Mouse (Mus musculus) liver, embryonic 15.5 days (tissue): Measurements from ENCODE around the gene Ddx4. TPM values are rescaled to one million over a fixed set of nuclear protein-coding genes. Genes with fewer than 3 reads are reported as not detected.
A peak's percentile ranks its signal among the peaks of the same experiment; 100 is the strongest.

Experiments
- ATAC-seq: fragments of 200-750 bp; cut with Nextera tagmentation; 2 replicates; pipeline ENCODE4 v1.8.0; 2017; ENCODE audit warnings: moderate number of reproducible peaks, mild to moderate bottlenecking, moderate library complexity; ENCODE audit not compliant: insufficient read depth
- H3K27ac ChIP-seq: fragments of 300-500 bp; sonication (generic); replicated peaks from 2 replicates; pipeline ENCODE4 v1.5.1; 2015; ENCODE audit warnings: mild to moderate bottlenecking, inconsistent platforms
- H3K27me3 ChIP-seq: fragments of 300-500 bp; sonication (generic); 2 replicates; pipeline ENCODE4 v1.6.1; 2015; ENCODE audit warnings: mild to moderate bottlenecking, inconsistent platforms
- H3K36me3 ChIP-seq: fragments of 300-500 bp; sonication (generic); replicated peaks from 2 replicates; pipeline ENCODE4 v1.6.1; 2015; ENCODE audit warnings: moderate library complexity, mild to moderate bottlenecking, inconsistent platforms
- H3K4me1 ChIP-seq: fragments of 300-500 bp; sonication (generic); replicated peaks from 2 replicates; pipeline ENCODE4 v1.6.1; 2015; ENCODE audit warnings: inconsistent platforms
- H3K4me2 ChIP-seq: fragments of 300-500 bp; sonication (generic); 2 replicates; pipeline ENCODE4 v1.6.1; 2015; ENCODE audit warnings: moderate library complexity, mild to moderate bottlenecking, inconsistent platforms
- H3K4me3 ChIP-seq: fragments of 300-500 bp; sonication (generic); replicated peaks from 2 replicates; pipeline ENCODE4 v1.5.1; 2015; ENCODE audit warnings: mild to moderate bottlenecking, inconsistent platforms
- H3K9ac ChIP-seq: fragments of 300-500 bp; sonication (generic); 2 replicates; pipeline ENCODE4 v1.6.1; 2015; ENCODE audit warnings: moderate library complexity, mild to moderate bottlenecking, inconsistent platforms
- H3K9me3 ChIP-seq: fragments of 300-500 bp; sonication (generic); replicated peaks from 2 replicates; pipeline ENCODE4 v1.6.1; 2016; ENCODE audit warnings: inconsistent platforms
- WGBS: fragments of 180-500 bp; shearing (Covaris S2); methylation state at CpG from one replicate; pipeline ENCODE4 v1.1.7; 2015; ENCODE audit warnings: mixed read lengths; ENCODE audit not compliant: insufficient replicate concordance; 5-methylcytosine and 5-hydroxymethylcytosine counted together
- polyA plus RNA-seq: library from polyadenylated mRNA; unstranded; fragments of >200 nt; fragmentation: Nextera tagmentation; extraction: Ambion mirVana; gene quantifications from 2 replicates; pipeline ENCODE4 v1.2.1, GENCODE M21; 2015

The Ddx4 gene
- polyA plus RNA-seq, 1 experiment from 2014 or later, result 0.33 TPM

DNA sequence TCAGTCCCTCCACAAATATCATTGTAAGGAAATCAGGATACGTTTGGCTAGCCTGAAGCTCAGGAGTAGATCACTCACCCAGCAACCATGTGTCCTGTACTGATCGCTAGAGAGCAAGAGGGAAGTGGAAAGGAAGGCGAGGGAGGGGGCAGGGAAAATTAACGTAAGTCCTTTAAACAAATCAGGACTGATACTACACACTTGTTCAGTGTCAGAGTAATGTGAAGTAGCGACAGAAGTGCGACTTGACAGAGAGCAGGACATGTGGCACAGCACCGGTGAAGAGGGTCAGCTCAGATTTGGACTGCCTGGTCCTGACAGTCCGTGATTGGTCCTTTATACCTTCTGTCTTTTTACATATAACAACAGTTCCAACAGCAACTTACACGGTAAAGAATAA lies 14.9 kb upstream of the Ddx4 start:
- peaks cover 12% of the 10 kb centered on the region for H3K4me1 ChIP-seq
- 68% methylated on average over 9 of the region's 9 CpGs for WGBS
- H3K27ac ChIP-seq, result no peak overlapping the region
- H3K27me3 ChIP-seq, result no peaks in the 10 kb centered on the region
- H3K9ac ChIP-seq, result no peak overlapping the region
- H3K4me2 ChIP-seq, result no peak overlapping the region
- no peak for ATAC-seq
- H3K36me3 ChIP-seq, result peaks cover 27% of the 10 kb centered on the region
- no peak overlapping the region for H3K4me3 ChIP-seq
- H3K9me3 ChIP-seq, result no peaks in the 10 kb centered on the region

DNA sequence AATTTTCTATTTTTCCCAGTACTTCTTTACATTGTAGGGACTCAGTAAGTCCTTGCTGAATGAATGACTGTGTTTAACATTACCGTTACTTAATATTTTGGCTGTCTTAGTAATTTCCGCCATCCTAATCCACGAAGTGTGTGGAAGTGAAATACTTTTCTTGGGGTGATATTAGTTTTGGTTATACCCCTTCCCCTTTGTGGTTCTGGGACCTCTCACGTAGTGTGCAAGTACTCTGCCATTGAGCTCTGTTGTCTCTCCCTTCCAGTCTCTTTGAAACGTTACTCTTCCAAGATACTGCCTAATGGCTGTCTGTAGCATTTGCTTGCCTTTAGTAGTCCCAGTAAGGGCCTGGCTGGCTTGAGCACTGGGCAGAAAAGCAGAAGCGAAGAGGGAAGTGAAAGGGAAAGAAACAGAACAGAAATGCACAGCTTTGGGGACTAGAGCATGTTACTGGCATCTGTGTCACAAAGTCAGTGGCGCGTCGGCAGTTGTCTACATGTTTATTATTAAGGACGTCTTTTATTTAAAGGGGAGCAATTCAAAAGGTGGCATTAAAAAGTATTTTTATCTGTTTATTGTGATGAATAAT lies 14.3 kb upstream of the Ddx4 start:
- 72% methylated on average over 10 of the region's 10 CpGs for WGBS
- no peak overlapping the region for H3K9ac ChIP-seq
- H3K4me3 ChIP-seq, result no peak overlapping the region
- H3K27ac ChIP-seq, result no peak overlapping the region
- no peak overlapping the region for H3K4me2 ChIP-seq
- H3K9me3 ChIP-seq, result no peaks in the 10 kb centered on the region
- H3K4me1 ChIP-seq, result peaks cover 8% of the 10 kb centered on the region
- no peaks in the 10 kb centered on the region for H3K27me3 ChIP-seq
- peaks cover 23% of the 10 kb centered on the region for H3K36me3 ChIP-seq
- ATAC-seq, result no peak

DNA sequence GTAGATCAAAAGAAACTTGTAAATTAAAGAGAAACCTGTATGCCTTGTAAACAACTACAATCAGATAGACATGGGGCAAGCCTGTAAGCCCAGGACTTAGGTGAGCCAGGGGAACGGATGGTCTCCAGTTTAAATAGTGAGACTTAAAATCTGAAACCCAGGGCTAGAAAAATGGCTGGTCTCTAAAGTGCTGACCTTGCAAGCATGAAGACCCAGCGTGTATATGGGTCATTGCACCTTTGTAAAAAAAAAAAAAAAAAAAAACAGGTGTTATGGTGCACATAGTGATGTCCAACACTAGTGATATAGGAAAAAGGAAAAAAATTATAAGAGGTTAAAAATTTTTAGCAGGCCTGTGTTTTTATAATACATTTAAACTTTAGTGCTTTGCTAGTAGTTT lies 9.4 kb upstream of the Ddx4 start:
- no peak for ATAC-seq
- WGBS, result 58% methylated on average over 2 of the region's 2 CpGs
- peak overlapping the region; percentile 90 for H3K9ac ChIP-seq
- no peaks in the 10 kb centered on the region for H3K9me3 ChIP-seq
- peak overlapping the region; percentile 80 for H3K4me3 ChIP-seq
- H3K4me2 ChIP-seq, result peak overlapping the region; percentile 76
- no peak overlapping the region for H3K27ac ChIP-seq
- no peaks in the 10 kb centered on the region for H3K27me3 ChIP-seq
- H3K4me1 ChIP-seq, result peaks cover 16% of the 10 kb centered on the region
- H3K36me3 ChIP-seq, result no peaks in the 10 kb centered on the region; the same call in 1 of the 2 replicates

DNA sequence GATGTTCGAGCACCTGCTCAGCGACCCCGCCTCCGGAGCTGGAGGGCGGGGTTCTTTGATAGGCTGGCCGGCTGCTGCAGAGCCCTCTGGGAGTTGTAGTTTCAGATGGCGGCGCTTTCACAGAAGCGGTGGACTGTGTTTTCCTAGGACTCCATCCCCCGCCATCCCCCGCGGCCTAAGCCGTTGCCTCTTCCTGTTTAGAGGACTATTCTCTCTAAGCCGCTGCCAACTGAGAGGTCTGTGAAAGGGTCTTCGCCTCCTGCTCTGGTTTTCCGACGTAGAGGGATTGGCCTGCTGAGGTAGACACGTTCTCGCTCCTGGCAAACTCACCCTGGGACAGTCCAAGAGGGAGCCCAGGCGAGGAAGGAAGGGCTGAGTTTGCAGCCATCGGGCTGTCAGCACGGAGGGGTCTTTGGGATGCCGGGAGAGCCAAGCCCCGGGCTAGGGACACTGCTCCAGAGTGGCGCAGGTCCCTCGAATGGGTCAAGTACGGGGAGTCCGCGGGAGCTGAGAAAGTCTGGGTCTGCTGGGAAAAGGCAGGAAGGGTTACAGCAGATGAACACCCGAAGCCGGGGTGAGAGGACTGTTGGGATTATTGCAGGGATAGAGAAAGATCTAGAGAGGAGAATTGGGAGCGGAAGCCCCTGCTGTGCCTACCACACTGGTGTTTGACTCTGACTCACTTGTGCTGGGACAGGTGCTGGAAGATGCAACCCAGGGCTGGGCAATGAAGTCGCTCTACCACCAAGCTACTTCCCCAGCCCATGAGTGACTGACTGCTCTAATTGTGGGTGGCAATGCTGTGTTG lies 8.5 kb upstream of the Ddx4 start, which contains the start of gene Slc38a9:
Gene Slc38a9 (plus strand): TSS at position 178 of the 808 bp plus-strand sequence.
- H3K27ac ChIP-seq, result peak within 1 kb of the TSS; percentile 78
- WGBS, result under 1% methylated on average over 33 of the region's 33 CpGs
- no peaks in the 10 kb centered on the region; the same call in 1 of the 2 replicates for H3K36me3 ChIP-seq

DNA sequence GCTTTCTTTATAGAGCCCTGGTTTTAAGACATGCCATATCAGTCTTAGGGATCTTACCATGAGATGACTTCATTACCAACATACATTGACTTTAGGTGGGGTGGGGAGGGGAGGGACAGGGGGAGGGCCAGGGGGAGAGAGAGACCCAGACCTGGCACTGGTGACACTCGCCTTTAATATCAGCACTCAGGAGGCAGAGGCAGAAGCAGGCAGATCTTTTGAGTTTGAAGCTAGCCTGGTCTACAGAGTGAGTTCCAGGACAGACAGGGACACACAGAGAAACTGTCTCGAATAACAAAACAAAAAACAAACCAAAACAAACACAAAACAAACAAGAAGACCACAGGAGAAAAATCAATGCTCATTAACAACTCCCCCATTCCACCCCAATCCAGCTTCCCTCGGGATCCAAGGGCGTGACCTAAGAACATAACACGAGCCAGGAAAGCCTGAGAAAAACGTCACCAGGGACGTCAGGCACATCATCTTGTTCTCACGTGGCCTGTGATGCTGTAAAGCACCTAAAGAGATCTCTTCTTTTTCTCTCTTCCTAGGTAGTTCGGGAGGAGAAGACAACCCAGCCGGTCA lies 7.8 kb upstream of the Ddx4 start:
- no peaks in the 10 kb centered on the region; the same call in 1 of the 2 replicates for H3K36me3 ChIP-seq
- H3K9me3 ChIP-seq, result no peaks in the 10 kb centered on the region
- H3K9ac ChIP-seq, result peak overlapping the region; percentile 53
- WGBS, result 6% methylated on average over 10 of the region's 10 CpGs
- H3K4me1 ChIP-seq, result peaks cover 16% of the 10 kb centered on the region
- H3K27ac ChIP-seq, result no peak overlapping the region
- peak overlapping the region; percentile 80 for H3K4me3 ChIP-seq
- peak overlapping the region; percentile 76 for H3K4me2 ChIP-seq
- no peak; the same call in 1 of the 2 replicates for ATAC-seq
- H3K27me3 ChIP-seq, result no peaks in the 10 kb centered on the region

More for the DNA sequence above, 8.5 kb upstream of the Ddx4 start, which contains the start of gene Slc38a9:
- Histone ChIP-seq H3K27me3 (no peaks in the 10 kb centered on the region), H3K4me2 (peak within 1 kb of the TSS; percentile 76), H3K4me3 (peak within 1 kb of the TSS; percentile 80), H3K9ac (peak within 1 kb of the TSS; percentile 90), H3K9me3 (no peaks in the 10 kb centered on the region), H3K4me1 (peaks cover 16% of the 10 kb centered on the region)
- peak; percentile 99 for ATAC-seq

DNA sequence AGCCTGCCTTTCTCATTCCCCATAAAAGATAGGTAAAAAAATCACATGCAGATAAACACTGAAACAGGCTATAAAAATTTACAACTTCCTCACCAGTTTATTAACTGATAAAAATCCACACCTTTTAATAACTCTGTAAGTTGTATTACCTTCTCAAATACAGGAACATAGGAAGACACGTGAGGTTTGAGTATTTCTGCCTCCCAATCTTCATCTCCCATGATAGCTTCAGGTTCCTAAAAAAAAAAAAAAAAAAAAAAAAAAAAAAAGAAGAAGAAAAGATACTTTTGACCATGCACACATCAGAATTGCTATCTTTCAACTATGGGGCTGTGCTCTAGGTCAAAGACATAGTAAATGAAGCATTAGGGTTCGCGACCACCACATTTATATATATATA lies 1.1 kb downstream of the Ddx4 start:
- Histone ChIP-seq H3K4me1 (peaks cover 6% of the 10 kb centered on the region), H3K36me3 (no peaks in the 10 kb centered on the region), H3K27ac (no peak overlapping the region), H3K9me3 (no peaks in the 10 kb centered on the region; the same call in 1 of the 2 replicates), H3K4me3 (no peak overlapping the region), H3K4me2 (no peak overlapping the region), H3K27me3 (no peaks in the 10 kb centered on the region), H3K9ac (no peak overlapping the region)
- no peak for ATAC-seq
- WGBS, result 74% methylated on average over 3 of the region's 3 CpGs

DNA sequence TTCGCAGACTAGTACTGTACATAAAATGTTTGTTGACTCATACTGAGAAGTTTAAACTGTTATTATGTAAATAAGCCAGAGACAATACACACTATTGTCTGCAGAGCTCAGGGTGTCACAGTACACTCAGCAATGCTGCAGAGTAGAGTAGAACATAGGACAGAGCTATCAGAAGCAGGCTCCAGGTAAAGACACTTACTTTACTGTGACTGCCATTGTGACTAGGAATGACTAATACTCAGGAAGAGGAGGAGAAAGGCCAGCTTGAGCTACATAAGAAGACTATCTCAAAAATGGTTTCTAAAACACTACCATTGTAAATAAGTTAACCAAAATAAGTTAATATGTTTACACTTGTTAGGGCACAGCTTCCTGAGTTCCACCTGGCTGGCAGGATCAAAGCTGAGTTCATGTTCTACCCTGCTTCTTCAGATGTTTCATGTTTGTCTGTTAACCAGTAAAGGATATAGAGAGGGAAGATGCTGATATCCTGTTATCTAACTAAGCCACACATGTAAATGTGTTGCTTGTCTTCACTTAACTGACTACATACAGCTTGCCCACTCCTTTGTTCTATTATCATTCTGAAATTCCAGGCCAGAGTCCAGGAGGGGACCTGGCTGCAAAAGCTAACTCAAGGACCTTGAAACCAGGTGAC lies 6.6 kb downstream of the Ddx4 start:
- WGBS, result 82% methylated on average over 1 of the region's 1 CpGs
- H3K27ac ChIP-seq, result peak overlapping the region; percentile 51
- ATAC-seq, result peak; percentile 90
- H3K4me2 ChIP-seq, result 0 out of 2 replicates have a peak overlapping the region, but pooled peaks have one; percentile 5
- H3K4me3 ChIP-seq, result no peak overlapping the region
- H3K9ac ChIP-seq, result no peak overlapping the region
- peaks cover 21% of the 10 kb centered on the region for H3K4me1 ChIP-seq
- no peaks in the 10 kb centered on the region for H3K9me3 ChIP-seq
- no peaks in the 10 kb centered on the region for H3K27me3 ChIP-seq
- H3K36me3 ChIP-seq, result no peaks in the 10 kb centered on the region

DNA sequence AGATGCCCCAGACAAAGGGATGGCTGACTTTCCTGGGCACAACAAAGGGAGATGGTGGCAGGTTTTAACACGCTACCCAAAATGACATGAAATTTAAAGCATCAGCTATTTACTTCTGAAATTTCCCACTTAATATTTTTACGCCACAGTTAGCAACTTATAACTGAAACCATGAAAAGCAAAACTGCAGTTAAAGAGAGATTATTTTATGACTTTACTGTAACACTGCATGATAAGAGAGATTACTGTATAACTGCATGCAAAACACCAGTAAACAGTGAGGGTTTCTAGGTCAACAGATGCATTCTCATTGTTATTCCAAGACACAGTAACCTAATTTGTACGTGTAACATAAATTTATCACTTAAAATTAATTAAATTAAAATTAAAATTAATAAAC lies 7.3 kb downstream of the Ddx4 start:
- no peaks in the 10 kb centered on the region for H3K36me3 ChIP-seq
- no peak overlapping the region for H3K4me2 ChIP-seq
- ATAC-seq, result no peak
- H3K27ac ChIP-seq, result no peak overlapping the region
- no peaks in the 10 kb centered on the region for H3K27me3 ChIP-seq
- WGBS, result 66% methylated on average over 3 of the region's 3 CpGs
- H3K4me1 ChIP-seq, result peaks cover 21% of the 10 kb centered on the region
- no peak overlapping the region for H3K9ac ChIP-seq
- H3K9me3 ChIP-seq, result no peaks in the 10 kb centered on the region
- H3K4me3 ChIP-seq, result no peak overlapping the region

DNA sequence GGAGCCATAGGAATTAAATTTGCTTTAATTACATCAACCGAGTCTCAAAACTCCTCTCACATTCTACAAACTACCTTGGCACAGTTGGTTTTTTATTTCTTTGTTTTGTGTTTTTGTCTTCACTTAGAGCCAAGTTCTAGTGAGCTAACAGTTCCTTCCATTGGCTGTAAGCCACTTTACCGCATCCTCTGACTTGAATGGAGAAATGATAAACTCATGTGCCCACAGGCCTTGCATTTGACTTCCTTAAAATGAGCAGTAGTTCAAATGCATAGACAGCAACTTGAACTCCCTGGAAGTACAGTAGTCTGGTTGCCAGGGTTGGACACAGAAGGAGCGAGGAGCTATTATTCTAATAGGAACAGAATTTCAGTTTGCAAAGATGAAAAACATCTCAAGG lies 9.4 kb downstream of the Ddx4 start:
- H3K4me2 ChIP-seq, result no peak overlapping the region
- H3K36me3 ChIP-seq, result no peaks in the 10 kb centered on the region
- no peak overlapping the region for H3K9ac ChIP-seq
- H3K9me3 ChIP-seq, result no peaks in the 10 kb centered on the region
- no peak overlapping the region for H3K4me3 ChIP-seq
- WGBS, result 71% methylated on average over 3 of the region's 3 CpGs
- H3K27ac ChIP-seq, result no peak overlapping the region
- ATAC-seq, result no peak
- no peaks in the 10 kb centered on the region for H3K27me3 ChIP-seq
- peaks cover 29% of the 10 kb centered on the region for H3K4me1 ChIP-seq

DNA sequence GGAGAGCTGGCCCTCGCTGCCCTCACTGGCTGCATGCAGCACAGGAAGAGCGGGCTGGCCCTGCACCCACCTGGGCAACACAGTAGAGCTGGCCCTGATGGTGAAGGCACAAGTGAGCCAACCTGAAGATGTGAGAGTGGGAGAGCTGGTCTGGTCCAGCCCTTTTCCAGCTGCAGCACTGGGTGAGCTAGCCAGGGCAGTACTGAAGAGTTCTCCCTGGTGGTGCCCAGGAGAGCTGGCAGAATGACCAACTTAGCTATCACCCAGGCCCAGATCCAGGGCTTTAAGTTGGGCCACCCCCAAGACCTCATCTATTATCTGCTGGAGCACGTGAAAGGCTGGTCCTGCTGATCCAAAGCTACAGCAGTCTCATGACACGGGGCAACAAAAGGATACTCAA lies 13.2 kb downstream of the Ddx4 start:
- WGBS, result 53% methylated on average over 4 of the region's 4 CpGs
- peak; percentile 31; the same call in 1 of the 2 replicates for ATAC-seq
- no peak overlapping the region for H3K4me3 ChIP-seq

DNA sequence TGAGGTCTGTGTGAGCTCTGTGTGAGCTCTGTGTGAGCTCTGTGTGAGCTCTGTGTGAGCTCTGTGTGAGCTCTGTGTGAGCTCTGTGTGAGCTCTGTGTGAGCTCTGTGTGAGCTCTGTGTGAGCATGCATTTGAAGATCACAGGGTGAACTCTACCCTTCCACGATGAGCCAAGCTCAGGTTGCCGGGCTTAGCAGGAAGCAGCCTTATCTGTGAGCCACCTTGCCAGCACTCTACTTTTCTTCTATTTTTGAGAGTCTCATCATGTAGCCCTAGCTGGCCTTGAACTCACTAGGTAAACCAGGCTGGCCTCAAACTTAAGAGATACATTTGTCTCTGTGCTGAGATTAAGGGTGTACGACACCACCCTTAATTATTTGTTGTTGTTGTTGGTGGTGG lies 15.8 kb downstream of the Ddx4 start:
- no peaks in the 10 kb centered on the region for H3K9me3 ChIP-seq
- no peak overlapping the region for H3K4me3 ChIP-seq
- ATAC-seq, result peak; percentile 67
- H3K27ac ChIP-seq, result no peak overlapping the region; the same call in 1 of the 2 replicates
- no peak overlapping the region for H3K4me2 ChIP-seq
- H3K36me3 ChIP-seq, result no peaks in the 10 kb centered on the region
- no peak overlapping the region for H3K9ac ChIP-seq
- no peaks in the 10 kb centered on the region for H3K27me3 ChIP-seq
- 18% methylated on average over 3 of the region's 3 CpGs for WGBS
- peaks cover 20% of the 10 kb centered on the region for H3K4me1 ChIP-seq

More for the DNA sequence above, 13.2 kb downstream of the Ddx4 start:
- peaks cover 24% of the 10 kb centered on the region for H3K4me1 ChIP-seq
- H3K27ac ChIP-seq, result no peak overlapping the region
- H3K27me3 ChIP-seq, result no peaks in the 10 kb centered on the region
- H3K9me3 ChIP-seq, result no peaks in the 10 kb centered on the region
- no peak overlapping the region for H3K9ac ChIP-seq
- H3K4me2 ChIP-seq, result no peak overlapping the region
- no peaks in the 10 kb centered on the region for H3K36me3 ChIP-seq
